Mouse (Mus musculus) T-helper 17 cell (primary cell): Measurements from ENCODE around the gene Mterf4.

Experiments used
- in situ Hi-C, 2 experiments: fragments of 300-600 bp; cut with MboI, MseI; formaldehyde crosslinking; loops; 1 replicate in 1 of 2; 2 replicates in 1 of 2; pipeline ENCODE4 v1.15.1; 2025; ENCODE audit warnings: high pct_unique_total_duplicates in 2 of 2

Mterf4 gene

DNA sequence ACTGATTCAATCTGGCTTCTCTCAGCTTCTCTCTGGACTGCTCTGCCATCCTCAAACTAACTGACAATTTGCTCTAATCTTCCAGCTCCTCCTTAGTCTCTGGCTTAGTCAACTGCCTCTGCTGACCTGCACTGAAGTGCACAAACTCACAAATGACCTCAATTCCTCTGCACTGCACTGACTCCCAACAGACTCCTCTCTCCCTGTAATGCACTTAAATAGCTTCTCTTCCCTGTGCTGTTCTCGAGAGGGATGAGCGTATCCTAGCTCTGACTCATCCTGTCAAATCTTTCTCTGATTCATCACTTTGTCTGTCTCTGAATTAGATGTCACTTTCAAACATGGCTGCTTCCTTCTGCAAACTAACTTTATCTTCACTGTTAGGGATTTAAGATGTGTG lies 37.5 kb downstream of the Mterf4 start:
- in situ Hi-C loops: no loop called here

DNA sequence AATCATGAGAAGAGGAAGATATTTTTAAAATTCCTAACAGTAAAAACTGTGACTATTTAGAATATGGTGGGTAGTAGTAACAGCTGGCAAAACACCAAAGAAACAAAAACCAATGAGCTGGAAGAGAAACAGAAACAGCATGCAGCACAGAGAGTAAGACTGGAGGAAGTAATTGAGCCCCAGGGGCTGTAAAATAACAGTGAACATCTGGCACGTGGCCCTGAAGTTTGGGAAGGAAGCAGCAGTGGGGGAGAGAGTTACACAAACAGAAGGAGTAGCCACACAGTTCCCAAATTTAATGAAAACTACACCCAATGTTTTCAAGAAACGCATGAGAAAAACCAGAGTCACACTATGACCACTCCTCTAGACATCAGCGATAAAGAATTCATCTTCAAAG lies 38.5 kb downstream of the Mterf4 start:
- in situ Hi-C loops: no loop called here

DNA sequence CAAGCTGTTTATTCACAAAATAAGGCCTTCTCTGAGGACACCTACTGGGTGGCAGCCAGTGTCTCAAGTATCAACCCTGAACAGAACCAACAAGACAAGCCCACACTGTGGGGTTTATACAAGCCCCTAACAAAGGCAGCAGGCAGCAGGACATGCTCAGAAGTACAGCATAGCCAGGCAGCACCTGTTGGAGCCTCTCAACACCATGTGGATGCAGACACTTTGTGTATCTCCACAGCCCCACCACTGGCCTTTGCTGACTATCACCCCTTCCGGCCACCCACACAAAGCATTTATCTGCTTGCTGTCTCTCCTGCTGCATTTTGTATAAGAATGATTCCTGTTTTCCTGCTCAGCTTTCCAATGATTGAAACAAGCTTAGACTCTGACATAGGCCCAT lies 48.2 kb downstream of the Mterf4 start:
- in situ Hi-C loops: no loop called here

DNA sequence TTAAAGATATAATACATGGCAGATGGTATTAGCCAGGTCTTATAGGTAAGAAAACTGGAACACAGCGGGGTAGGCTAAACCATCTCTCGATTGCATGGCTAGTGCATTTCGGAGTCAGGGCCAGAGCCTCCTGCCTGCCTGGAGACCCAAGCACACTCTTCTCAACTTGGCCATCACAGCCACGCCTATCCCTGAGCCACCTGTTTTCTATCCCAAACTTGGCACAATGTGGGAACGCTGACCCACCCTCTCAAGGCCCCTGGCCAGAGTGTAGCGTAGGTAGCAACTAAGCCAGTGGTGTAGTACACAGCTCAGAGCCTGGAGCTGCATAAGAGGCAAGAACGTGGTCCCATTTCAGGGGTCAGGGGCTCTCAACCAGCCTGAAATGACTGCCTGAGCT lies 50.0 kb downstream of the Mterf4 start:
- in situ Hi-C loops: no loop called here

DNA sequence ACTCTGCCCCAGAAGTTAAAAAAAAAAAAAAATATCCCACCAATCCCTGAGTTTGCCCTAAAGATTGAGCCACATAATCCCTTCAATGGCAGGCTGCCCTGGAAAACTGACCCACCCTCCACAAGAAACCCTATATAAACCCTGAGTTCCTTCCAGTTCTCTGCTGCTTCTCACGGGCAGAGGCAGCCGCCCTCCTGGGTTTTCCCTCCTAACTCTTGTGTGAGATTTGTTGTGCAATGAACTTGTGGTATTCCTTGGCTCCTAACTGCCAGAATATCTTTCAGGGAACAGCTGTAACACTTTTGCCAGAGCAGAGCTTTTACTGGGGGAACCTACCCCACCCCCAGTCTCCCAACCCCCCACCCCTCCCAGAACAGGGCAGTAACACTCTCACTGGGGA lies 53.1 kb downstream of the Mterf4 start:
- in situ Hi-C loops: no loop called here
